Mouse (Mus musculus): Measurements from ENCODE around the gene Snd1. TPM values are rescaled to one million over a fixed set of nuclear protein-coding genes. Genes with fewer than 3 reads are reported as not detected.
A peak's percentile ranks its signal among the peaks of the same experiment; 100 is the strongest.

The Snd1 gene
- polyA plus RNA-seq, 1 experiment from 2014 or later: 34.9 TPM

DNA sequence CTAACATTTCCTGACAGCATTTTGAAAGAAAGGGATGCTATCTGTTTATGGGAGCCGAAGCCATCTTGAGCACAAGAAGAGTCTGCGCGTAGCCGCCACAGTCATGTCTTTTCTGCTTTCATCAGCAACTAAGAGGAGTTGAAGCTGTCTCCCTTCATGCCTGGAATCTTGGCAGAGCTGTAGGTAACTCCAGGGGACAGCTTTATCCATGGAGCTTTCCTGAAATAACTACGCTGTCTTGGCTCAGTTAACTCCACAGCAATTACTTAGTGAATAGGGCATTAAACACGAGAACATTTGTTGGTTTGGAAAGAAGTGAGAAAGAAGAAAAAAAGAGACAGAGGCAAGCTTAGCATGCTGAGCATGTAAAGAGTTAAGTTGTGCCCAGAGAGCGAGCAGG, 27.0 kb upstream of the Snd1 start:
- H3K4me3 ChIP-seq (ENCODE audit: low read depth, low read length): no peak overlapping the region
- peaks cover 23% of the 10 kb centered on the region for H3K27me3 ChIP-seq (ENCODE audit: insufficient read depth, low read length)
- DNase-seq (no peak), ATAC-seq (no peak)
- no peak overlapping the region for H3K27ac ChIP-seq (ENCODE audit: low read depth)
- TF ChIP-seq CTCF (IDR thresholded peaks at IDR 0.05; ENCODE audit: low read depth) (no peak), EP300 (IDR thresholded peaks at IDR 0.05; ENCODE audit: low read depth) (no peak)
- no peak overlapping the region for H3K9ac ChIP-seq (replicated peaks)
- H3K4me1 ChIP-seq (ENCODE audit: insufficient read depth): no peaks in the 10 kb centered on the region
- WGBS (ENCODE audit: insufficient replicate concordance): 80% methylated on average over 7 of the region's 7 CpGs
- H3K4me2 ChIP-seq (ENCODE audit: low read depth, low read length): no peak overlapping the region
- H3K9me3 ChIP-seq (ENCODE audit: low read length): no peaks in the 10 kb centered on the region
- H3K36me3 ChIP-seq (replicated peaks; ENCODE audit: insufficient read depth, low read length): no peaks in the 10 kb centered on the region

DNA sequence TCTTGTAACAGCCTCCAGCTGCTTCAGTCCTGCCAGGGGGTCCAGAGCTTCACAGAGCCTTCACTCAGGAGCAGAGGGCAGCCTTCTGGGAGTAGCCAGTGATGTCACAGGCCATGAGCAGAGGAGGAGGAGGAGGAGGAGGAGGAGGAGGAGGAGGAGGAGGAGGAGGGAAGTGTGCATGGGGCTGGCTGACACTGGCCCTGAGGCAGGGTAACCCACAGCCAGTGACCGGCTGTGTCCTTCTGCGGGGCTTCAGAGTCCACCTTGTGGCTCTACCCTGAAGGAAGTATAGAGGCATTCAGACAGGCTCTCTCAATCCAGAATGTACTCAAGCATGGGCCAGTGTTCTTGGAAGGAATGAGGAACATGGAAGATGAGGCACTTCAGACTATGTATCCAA, 25.7 kb upstream of the Snd1 start, which contains the start of gene Pax4:
Pax4 (minus strand) TSS at position 101 of the 400 bp plus-strand sequence.
- Histone ChIP-seq H3K27me3 (ENCODE audit: insufficient read depth, low read length) (peaks cover 23% of the 10 kb centered on the region), H3K4me1 (ENCODE audit: insufficient read depth) (no peaks in the 10 kb centered on the region), H3K4me2 (ENCODE audit: low read depth, low read length) (no peak within 1 kb of the TSS), H3K9me3 (ENCODE audit: low read length) (no peaks in the 10 kb centered on the region), H3K27ac (ENCODE audit: low read depth) (no peak within 1 kb of the TSS), H3K36me3 (replicated peaks; ENCODE audit: insufficient read depth, low read length) (no peaks in the 10 kb centered on the region), H3K9ac (replicated peaks) (no peak within 1 kb of the TSS), H3K4me3 (ENCODE audit: low read depth, low read length) (no peak within 1 kb of the TSS)
- TF ChIP-seq EP300 (IDR thresholded peaks at IDR 0.05; ENCODE audit: low read depth) (no peak), CTCF (IDR thresholded peaks at IDR 0.05; ENCODE audit: low read depth) (no peak)
- 85% methylated on average over 2 of the region's 2 CpGs for WGBS (ENCODE audit: insufficient replicate concordance)
- DNase-seq (no peak), ATAC-seq (no peak)

- ATAC-seq (no peak), DNase-seq (no peak)
- Histone ChIP-seq H3K9me3 (ENCODE audit: low read length) (no peaks in the 10 kb centered on the region), H3K4me2 (ENCODE audit: low read depth, low read length) (no peak overlapping the region), H3K4me1 (ENCODE audit: insufficient read depth) (no peaks in the 10 kb centered on the region), H3K27ac (ENCODE audit: low read depth) (no peak overlapping the region), H3K36me3 (replicated peaks; ENCODE audit: insufficient read depth, low read length) (no peaks in the 10 kb centered on the region), H3K9ac (replicated peaks) (no peak overlapping the region), H3K4me3 (ENCODE audit: low read depth, low read length) (no peak overlapping the region), H3K27me3 (ENCODE audit: insufficient read depth, low read length) (peaks cover 23% of the 10 kb centered on the region)
- WGBS (ENCODE audit: insufficient replicate concordance): 13% methylated on average over 5 of the region's 5 CpGs
- TF ChIP-seq EP300 (IDR thresholded peaks at IDR 0.05; ENCODE audit: low read depth): no peak
- TF ChIP-seq CTCF (IDR thresholded peaks at IDR 0.05; ENCODE audit: low read depth): no peak
These were observed 24.5 kb upstream of the Snd1 start for GRCm38 (mm10) chr6:28450481-28450880.

GRCm38 (mm10) chr6:28450977-28451376, 24.0 kb upstream of the Snd1 start:
- Histone ChIP-seq H3K9me3 (ENCODE audit: low read length) (no peaks in the 10 kb centered on the region), H3K4me1 (ENCODE audit: insufficient read depth) (no peaks in the 10 kb centered on the region), H3K36me3 (replicated peaks; ENCODE audit: insufficient read depth, low read length) (no peaks in the 10 kb centered on the region), H3K4me2 (ENCODE audit: low read depth, low read length) (no peak overlapping the region), H3K4me3 (ENCODE audit: low read depth, low read length) (no peak overlapping the region), H3K9ac (replicated peaks) (no peak overlapping the region), H3K27me3 (ENCODE audit: insufficient read depth, low read length) (peaks cover 23% of the 10 kb centered on the region), H3K27ac (ENCODE audit: low read depth) (no peak overlapping the region)
- WGBS (ENCODE audit: insufficient replicate concordance): 5% methylated on average over 12 of the region's 12 CpGs
- no peak for DNase-seq
- TF ChIP-seq EP300 (IDR thresholded peaks at IDR 0.05; ENCODE audit: low read depth) (no peak), CTCF (IDR thresholded peaks at IDR 0.05; ENCODE audit: low read depth) (no peak)
- ATAC-seq: no peak

- ATAC-seq (peak; percentile 98), DNase-seq (peak; percentile 31)
- TF ChIP-seq EP300 (IDR thresholded peaks at IDR 0.05; ENCODE audit: low read depth): peak; percentile 75
- TF ChIP-seq CTCF (IDR thresholded peaks at IDR 0.05; ENCODE audit: low read depth): no peak
- no peak overlapping the region for H3K4me2 ChIP-seq (ENCODE audit: low read depth, low read length)
- H3K36me3 ChIP-seq (replicated peaks; ENCODE audit: insufficient read depth, low read length): no peaks in the 10 kb centered on the region
- H3K4me3 ChIP-seq (ENCODE audit: low read depth, low read length): no peak overlapping the region
- no peaks in the 10 kb centered on the region for H3K4me1 ChIP-seq (ENCODE audit: insufficient read depth)
- no peak overlapping the region for H3K27ac ChIP-seq (ENCODE audit: low read depth)
- no peaks in the 10 kb centered on the region for H3K27me3 ChIP-seq (ENCODE audit: insufficient read depth, low read length)
- no peaks in the 10 kb centered on the region for H3K9me3 ChIP-seq (ENCODE audit: low read length)
- H3K9ac ChIP-seq (replicated peaks): no peak overlapping the region
These were observed 15.7 kb upstream of the Snd1 start for GRCm38 (mm10) chr6:28459221-28459668.

DNA sequence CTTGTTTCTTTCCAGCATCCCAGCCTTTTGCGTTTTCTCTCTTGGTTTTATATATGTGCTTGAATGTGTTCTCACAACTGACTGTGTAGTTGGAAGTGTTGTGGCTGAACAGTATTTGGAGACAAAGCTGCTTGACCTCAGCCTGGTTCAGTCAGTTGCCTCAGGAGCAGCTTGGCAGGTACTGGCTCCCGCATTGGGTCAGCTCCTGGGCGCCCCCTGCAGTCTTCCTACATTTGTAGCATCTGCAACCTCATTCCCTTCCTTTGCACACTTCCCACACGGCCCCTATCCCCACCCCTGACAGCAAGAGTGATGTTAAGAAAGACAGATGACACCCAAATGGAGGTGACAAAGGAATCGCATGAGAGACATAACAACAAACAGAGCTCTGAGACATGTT, 14.4 kb upstream of the Snd1 start:
- ATAC-seq: peak; percentile 46
- Histone ChIP-seq H3K36me3 (replicated peaks; ENCODE audit: insufficient read depth, low read length) (no peaks in the 10 kb centered on the region), H3K9ac (replicated peaks) (no peak overlapping the region)

DNA sequence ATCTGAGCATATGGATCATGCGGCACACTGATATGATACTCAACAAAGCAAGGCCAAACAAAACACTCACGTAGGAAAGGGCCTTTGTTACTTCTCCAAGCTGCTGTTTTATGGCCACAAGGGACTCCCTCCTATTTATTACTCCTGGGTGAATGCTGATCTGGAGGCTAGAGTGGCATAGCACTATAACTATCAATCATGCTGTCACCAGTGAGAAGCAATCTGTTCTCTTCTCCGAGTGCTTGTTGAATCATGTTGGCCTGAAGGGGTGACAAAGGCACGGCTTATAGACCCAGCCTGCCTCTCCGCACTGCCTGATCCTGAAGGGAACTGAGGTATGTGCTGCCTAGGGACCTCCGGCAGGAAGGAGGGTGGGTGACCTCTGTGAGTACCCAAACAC, 10.3 kb upstream of the Snd1 start:
- Histone ChIP-seq H3K4me2 (ENCODE audit: low read depth, low read length) (no peak overlapping the region), H3K27ac (ENCODE audit: low read depth) (no peak overlapping the region), H3K4me1 (ENCODE audit: insufficient read depth) (peaks cover 2% of the 10 kb centered on the region), H3K9ac (replicated peaks) (no peak overlapping the region), H3K27me3 (ENCODE audit: insufficient read depth, low read length) (no peaks in the 10 kb centered on the region), H3K36me3 (replicated peaks; ENCODE audit: insufficient read depth, low read length) (no peaks in the 10 kb centered on the region), H3K4me3 (ENCODE audit: low read depth, low read length) (no peak overlapping the region), H3K9me3 (ENCODE audit: low read length) (no peaks in the 10 kb centered on the region)
- 59% methylated on average over 6 of the region's 6 CpGs for WGBS (ENCODE audit: insufficient replicate concordance)
- ATAC-seq: no peak
- TF ChIP-seq CTCF (IDR thresholded peaks at IDR 0.05; ENCODE audit: low read depth) (no peak), EP300 (IDR thresholded peaks at IDR 0.05; ENCODE audit: low read depth) (no peak)
- DNase-seq: no peak

More for the DNA sequence above, 14.4 kb upstream of the Snd1 start:
- H3K27me3 ChIP-seq (ENCODE audit: insufficient read depth, low read length): no peaks in the 10 kb centered on the region
- WGBS (ENCODE audit: insufficient replicate concordance): 9% methylated on average over 5 of the region's 5 CpGs
- peak; percentile 81 for DNase-seq
- H3K9me3 ChIP-seq (ENCODE audit: low read length): no peaks in the 10 kb centered on the region
- no peaks in the 10 kb centered on the region for H3K4me1 ChIP-seq (ENCODE audit: insufficient read depth)
- H3K4me3 ChIP-seq (ENCODE audit: low read depth, low read length): no peak overlapping the region
- no peak overlapping the region for H3K4me2 ChIP-seq (ENCODE audit: low read depth, low read length)
- TF ChIP-seq EP300 (IDR thresholded peaks at IDR 0.05; ENCODE audit: low read depth) (0 out of 2 replicates have a peak, but pooled peaks have one; percentile 10), CTCF (IDR thresholded peaks at IDR 0.05; ENCODE audit: low read depth) (peak; percentile 86)
- H3K27ac ChIP-seq (ENCODE audit: low read depth): no peak overlapping the region

Data from liver, postnatal 0 days (tissue).